Mouse (Mus musculus) cerebellum, adult 2 months (tissue): ENCODE results near the gene Megf6.

Experiments
- CTCF ChIP-seq: fragments of 200-500 bp; IDR thresholded peaks from 2 replicates; pipeline ENCODE4 v1.5.1; 2011; ENCODE audit warnings: low read depth, mild to moderate bottlenecking, control low read depth, low read length, moderate library complexity, borderline replicate concordance; ENCODE audit not compliant: insufficient read depth
- POLR2A ChIP-seq: fragments of 200-500 bp; IDR thresholded peaks from 2 replicates; pipeline ENCODE4 v1.6.1; 2011; ENCODE audit warnings: low read length, control low read depth, borderline replicate concordance; ENCODE audit not compliant: insufficient read depth

GRCm38 (mm10) chr4:154209825-154210224 lies 39.3 kb downstream of the Megf6 start:
- TF ChIP-seq POLR2A: no peak
- no peak for TF ChIP-seq CTCF
